Mouse (Mus musculus): ENCODE measurements around the gene Gm12789. TPM values are rescaled to one million over a fixed set of nuclear protein-coding genes. Genes with fewer than 3 reads are reported as not detected.
"Not testable (repeated sequence)": the region's sequence is repeated elsewhere in the genome, so short reads cannot be mapped to it uniquely, and the experiment has no call there.

Gene Gm12789
- total RNA-seq (2021) (not detected), polyA plus RNA-seq (2012; rRNA removed) (not detected in 2 replicates)
- long read RNA-seq, result 0 reads

DNA sequence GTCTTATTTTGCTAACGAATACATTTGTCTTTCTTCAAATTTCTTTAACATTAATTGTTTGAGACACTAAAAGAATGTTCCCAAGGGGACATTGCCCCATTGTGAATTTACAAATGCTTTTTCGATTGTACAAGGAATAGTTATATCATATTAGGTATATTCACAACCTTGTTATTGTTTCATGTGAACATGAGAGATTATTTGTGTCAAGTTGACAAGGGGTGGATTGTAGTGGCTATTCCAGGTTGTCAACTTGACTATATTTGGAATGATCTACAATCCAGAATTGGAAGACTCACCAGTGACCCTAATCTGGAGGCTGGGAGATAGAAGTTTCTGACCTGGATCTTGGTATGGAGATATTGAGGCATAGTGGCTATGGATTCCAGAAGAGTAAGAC, at the start of gene Gm12789:
TSS of gene Gm12789 (plus strand) at position 301 of the 400 bp plus-strand sequence.
- H3K79me2 ChIP-seq (replicated peaks; ENCODE audit: control insufficient read depth, insufficient read depth, low read length); H3K9ac ChIP-seq (ENCODE audit: low read depth, low read length); DNase-seq; intact Hi-C loops (cut with DNase I); H3K36me3 ChIP-seq (ENCODE audit: control insufficient read depth, insufficient read depth, low read length); H3K4me1 ChIP-seq (ENCODE audit: control insufficient read depth, insufficient read depth, low read length); H3K27me3 ChIP-seq (ENCODE audit: control insufficient read depth, insufficient read depth, low read length); H3K27ac ChIP-seq; H3K4me3 ChIP-seq: not testable (repeated sequence)
- WGBS, result 68% methylated on average over 2 of the region's 2 CpGs

DNA sequence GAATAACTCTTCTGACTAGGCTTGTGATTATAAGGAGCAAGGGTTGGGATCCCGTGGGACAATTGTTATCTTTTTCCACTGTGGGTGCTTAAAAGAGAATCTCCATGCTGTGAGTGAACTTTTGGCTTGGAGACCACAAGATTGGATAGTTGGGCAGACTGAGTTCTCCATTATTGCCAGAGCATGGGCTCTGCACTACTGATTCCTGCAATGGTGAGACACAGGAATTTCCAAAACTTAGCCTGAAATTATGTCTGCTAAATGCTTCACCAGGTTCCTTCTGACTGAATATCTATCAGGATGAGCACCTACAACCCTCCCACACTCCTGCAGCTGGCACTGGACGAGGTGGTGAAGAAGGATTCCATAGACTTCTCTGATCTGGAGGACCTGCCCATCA, 46.3 kb upstream of the Gm12789 start, which contains the start of gene Gm12794:
TSS of gene Gm12794 (plus strand) at position 301 of the 400 bp plus-strand sequence.
- WGBS, result 46% methylated on average over 2 of the region's 2 CpGs
- H3K27ac ChIP-seq; H3K4me3 ChIP-seq; H3K9ac ChIP-seq (ENCODE audit: low read depth, low read length); H3K27me3 ChIP-seq (ENCODE audit: control insufficient read depth, insufficient read depth, low read length); H3K36me3 ChIP-seq (ENCODE audit: control insufficient read depth, insufficient read depth, low read length); DNase-seq; H3K4me1 ChIP-seq (ENCODE audit: control insufficient read depth, insufficient read depth, low read length); H3K79me2 ChIP-seq (replicated peaks; ENCODE audit: control insufficient read depth, insufficient read depth, low read length); intact Hi-C loops (cut with DNase I): not testable (repeated sequence)

DNA sequence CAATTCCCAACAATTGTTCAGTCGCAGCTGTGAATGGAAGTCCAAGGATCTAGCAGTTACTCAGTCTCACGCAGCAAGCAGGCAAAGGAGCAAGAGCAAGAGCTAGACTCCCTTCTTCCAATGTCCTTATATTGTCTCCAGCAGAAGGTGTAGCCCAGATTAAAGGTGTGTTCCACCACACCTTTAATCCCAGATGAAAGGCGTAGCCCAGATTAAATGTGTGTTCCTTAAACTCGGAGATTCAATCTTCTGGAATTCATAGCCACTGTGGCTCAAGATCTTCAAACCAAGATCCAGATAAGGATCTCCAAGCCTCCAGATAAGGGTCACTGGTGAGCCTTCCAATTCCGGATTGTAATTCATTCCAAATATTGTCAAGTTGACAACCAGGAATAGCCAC, 5.5 kb upstream of the Gm12789 start, which contains the start of gene Gm12790:
TSS of gene Gm12790 (minus strand) at position 101 of the 400 bp plus-strand sequence.
- WGBS, result 67% methylated on average over 1 of the region's 5 CpGs
- H3K27me3 ChIP-seq (ENCODE audit: control insufficient read depth, insufficient read depth, low read length); H3K4me3 ChIP-seq; H3K27ac ChIP-seq; H3K9ac ChIP-seq (ENCODE audit: low read depth, low read length); H3K4me1 ChIP-seq (ENCODE audit: control insufficient read depth, insufficient read depth, low read length); H3K79me2 ChIP-seq (replicated peaks; ENCODE audit: control insufficient read depth, insufficient read depth, low read length); DNase-seq; H3K36me3 ChIP-seq (ENCODE audit: control insufficient read depth, insufficient read depth, low read length); intact Hi-C loops (cut with DNase I): not testable (repeated sequence)

DNA sequence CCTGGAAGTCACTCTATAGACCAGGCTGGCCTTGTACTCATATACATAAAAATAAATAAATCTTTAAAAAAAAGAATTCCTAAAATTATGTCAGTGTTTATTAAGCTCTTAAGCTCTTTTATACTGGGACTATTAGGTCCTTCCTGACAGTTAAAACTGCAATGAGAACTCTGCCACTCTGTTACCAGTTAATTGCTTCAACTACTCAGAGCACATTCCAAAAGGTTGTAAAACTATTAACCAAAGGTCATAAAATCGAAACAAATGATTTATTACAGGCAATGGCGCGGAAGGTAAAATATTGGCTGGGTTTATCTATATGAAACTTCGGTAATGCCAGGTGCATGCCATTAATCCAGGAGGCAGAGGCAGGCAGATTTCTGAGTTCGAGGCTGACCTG, 748 bp upstream of the Gm12789 start:
- 83% methylated on average over 5 of the region's 5 CpGs for WGBS

DNA sequence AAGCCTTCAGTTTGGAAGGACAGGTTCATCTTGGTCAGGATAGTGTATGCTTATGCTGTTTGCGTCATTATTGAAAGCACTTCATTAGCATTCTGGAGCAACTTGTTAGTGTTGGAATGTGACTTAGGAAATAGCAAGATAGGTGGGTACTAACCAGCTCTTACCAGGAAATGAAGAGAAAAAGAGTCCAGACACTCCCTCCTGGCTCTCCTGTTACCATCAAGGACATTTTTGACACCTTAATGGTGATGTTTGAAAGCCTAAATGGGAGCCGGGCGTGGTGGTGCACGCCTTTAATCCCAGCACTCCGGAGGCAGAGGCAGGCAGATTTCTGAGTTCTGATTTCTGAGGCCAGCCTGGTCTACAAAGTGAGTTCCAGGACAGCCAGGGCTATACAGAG, 11.0 kb downstream of the Gm12789 start:
- Histone ChIP-seq H3K9ac (ENCODE audit: low read depth, low read length) (no peak overlapping the region), H3K27ac (no peak overlapping the region), H3K4me3 (no peak overlapping the region), H3K27me3 (ENCODE audit: control insufficient read depth, insufficient read depth, low read length) (peaks cover 1% of the 10 kb centered on the region; the same call in 1 of the 2 replicates), H3K36me3 (ENCODE audit: control insufficient read depth, insufficient read depth, low read length) (no peaks in the 10 kb centered on the region), H3K4me1 (ENCODE audit: control insufficient read depth, insufficient read depth, low read length) (no peaks in the 10 kb centered on the region), H3K79me2 (replicated peaks; ENCODE audit: control insufficient read depth, insufficient read depth, low read length) (no peaks in the 10 kb centered on the region)
- WGBS, result 84% methylated on average over 5 of the region's 5 CpGs
- DNase-seq, result no peak
- TF ChIP-seq POLR2A (IDR thresholded peaks at IDR 0.05; ENCODE audit: insufficient read depth, low read depth, low read length), result no peak
- no peak for TF ChIP-seq EP300 (IDR thresholded peaks at IDR 0.05; ENCODE audit: insufficient read depth, low read depth, low read length)
- no peak for TF ChIP-seq CTCF (IDR thresholded peaks at IDR 0.05)
- intact Hi-C loops (cut with DNase I), result loop anchor here (5.0 kb wide), 2 partner anchors 605 to 650 kb away; no protein-coding TSS in a partner anchor

More for the DNA sequence above, 748 bp upstream of the Gm12789 start:
- no peaks in the 10 kb centered on the region for H3K79me2 ChIP-seq (replicated peaks; ENCODE audit: control insufficient read depth, insufficient read depth, low read length)
- H3K36me3 ChIP-seq (ENCODE audit: control insufficient read depth, insufficient read depth, low read length), result no peaks in the 10 kb centered on the region
- no peak overlapping the region for H3K4me3 ChIP-seq
- H3K9ac ChIP-seq (ENCODE audit: low read depth, low read length), result no peak overlapping the region
- H3K4me1 ChIP-seq (ENCODE audit: control insufficient read depth, insufficient read depth, low read length), result no peaks in the 10 kb centered on the region
- TF ChIP-seq CTCF (IDR thresholded peaks at IDR 0.05), result no peak
- no peak for TF ChIP-seq EP300 (IDR thresholded peaks at IDR 0.05; ENCODE audit: insufficient read depth, low read depth, low read length)
- no peak for TF ChIP-seq POLR2A (IDR thresholded peaks at IDR 0.05; ENCODE audit: insufficient read depth, low read depth, low read length)
- no peak overlapping the region for H3K27ac ChIP-seq
- DNase-seq, result no peak
- no peaks in the 10 kb centered on the region for H3K27me3 ChIP-seq (ENCODE audit: control insufficient read depth, insufficient read depth, low read length)
- intact Hi-C loops (cut with DNase I), result no loop called here

DNA sequence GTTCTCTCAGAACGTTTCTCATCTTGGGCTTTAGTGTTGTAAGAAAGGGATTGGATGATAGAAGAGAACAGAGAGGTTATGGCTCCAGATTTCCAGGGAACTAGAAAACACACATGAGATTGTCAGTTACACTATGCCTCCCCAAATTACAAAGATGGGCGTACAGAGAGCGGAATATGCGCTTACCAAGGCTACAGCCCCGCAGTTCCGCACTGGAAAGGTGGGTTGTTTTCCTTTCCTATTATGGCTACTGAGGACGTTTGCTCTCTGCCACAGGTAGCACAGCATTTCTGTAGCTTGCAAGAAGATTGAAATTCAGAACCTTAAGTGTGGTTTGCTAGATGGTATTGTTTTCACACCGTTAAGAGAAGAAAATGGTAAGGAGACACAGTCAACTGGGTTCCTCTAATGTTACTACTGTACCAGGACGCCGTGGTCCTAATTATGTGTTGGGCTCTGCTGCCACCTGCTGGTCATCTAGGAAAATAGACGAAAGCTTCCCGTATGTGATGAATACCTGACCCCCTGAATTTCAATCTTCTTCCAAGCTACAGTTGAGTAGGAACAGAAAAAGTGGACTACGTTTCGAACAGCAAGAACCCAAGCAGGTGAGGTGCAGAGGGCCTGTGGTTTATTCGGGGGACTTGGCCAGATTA, 12.0 kb downstream of the Gm12789 start:
- 34% methylated on average over 15 of the region's 15 CpGs for WGBS
- no peak overlapping the region for H3K4me3 ChIP-seq
- no peaks in the 10 kb centered on the region for H3K4me1 ChIP-seq (ENCODE audit: control insufficient read depth, insufficient read depth, low read length)
- no peaks in the 10 kb centered on the region for H3K36me3 ChIP-seq (ENCODE audit: control insufficient read depth, insufficient read depth, low read length)
- H3K79me2 ChIP-seq (replicated peaks; ENCODE audit: control insufficient read depth, insufficient read depth, low read length), result no peaks in the 10 kb centered on the region
- peaks cover 1% of the 10 kb centered on the region; the same call in 1 of the 2 replicates for H3K27me3 ChIP-seq (ENCODE audit: control insufficient read depth, insufficient read depth, low read length)
- intact Hi-C loops (cut with DNase I), result loop anchor here (1.0 to 5.0 kb wide), 4 partner anchors 342 to 651 kb away; no protein-coding TSS in a partner anchor
- no peak overlapping the region for H3K27ac ChIP-seq
- no peak overlapping the region for H3K9ac ChIP-seq (ENCODE audit: low read depth, low read length)
- TF ChIP-seq POLR2A (IDR thresholded peaks at IDR 0.05; ENCODE audit: insufficient read depth, low read depth, low read length) (no peak), CTCF (IDR thresholded peaks at IDR 0.05) (peak; percentile 81), EP300 (IDR thresholded peaks at IDR 0.05; ENCODE audit: insufficient read depth, low read depth, low read length) (peak; percentile 69; the same call in 1 of the 2 replicates)
- peak; percentile 49 to 72 for DNase-seq
